8 mouse cellular contexts compared by ENCODE assay signal in genomic region chrX:12760501-12760900, GRCm38 (mm10). TPM values are rescaled to one million over a fixed set of nuclear protein-coding genes. Genes with fewer than 3 reads are reported as not detected.
A peak's percentile ranks its signal among the peaks of the same experiment; 100 is the strongest.
DNase-seq lines count a peak whose midpoint lies in the region; ATAC-seq and TF ChIP-seq lines count a peak whose summit lies in the region.

No protein-coding gene starts in this region.

- no peaks in the 10 kb centered on the region for H3K4me1 ChIP-seq in heart, embryonic 11.5 days (ENCODE audit: control insufficient read depth, insufficient read depth, low read length)
- H3K4me1 ChIP-seq in embryonic fibroblast, embryonic 13.5 days (ENCODE audit: control insufficient read depth, insufficient read depth, low read length), result no peaks in the 10 kb centered on the region
- H3K4me1 ChIP-seq in liver, embryonic 11.5 days (replicated peaks; ENCODE audit: control insufficient read depth, insufficient read depth, low read length), result no peaks in the 10 kb centered on the region

- H3K27me3 ChIP-seq in heart, embryonic 11.5 days (ENCODE audit: control insufficient read depth, insufficient read depth, low read length), result peaks cover 13% of the 10 kb centered on the region
- H3K27me3 ChIP-seq in C2C12 (ENCODE audit: control insufficient read depth, insufficient read depth, insufficient read length), result no peaks in the 10 kb centered on the region
- peaks cover 15% of the 10 kb centered on the region for H3K27me3 ChIP-seq in liver, embryonic 11.5 days (replicated peaks; ENCODE audit: control insufficient read depth, insufficient read depth, low read length)

- H3K27ac ChIP-seq in heart, embryonic 11.5 days (ENCODE audit: low read depth, low read length), result no peak overlapping the region; the same call in 1 of the 2 replicates
- H3K27ac ChIP-seq in embryonic fibroblast, embryonic 13.5 days (ENCODE audit: insufficient read depth, low read length), result no peak overlapping the region
- no peak overlapping the region for H3K27ac ChIP-seq in liver, embryonic 11.5 days (ENCODE audit: low read depth, low read length)

- H3K79me2 ChIP-seq in C2C12 (ENCODE audit: control insufficient read depth, insufficient read depth), result peaks cover 60% of the 10 kb centered on the region

- no peak for ATAC-seq in heart, embryonic 11.5 days (replicated peaks; ENCODE audit: insufficient number of reproducible peaks, low FRiP score, low TSS enrichment)
- no peak for ATAC-seq in liver, embryonic 11.5 days (replicated peaks; ENCODE audit: low FRiP score)

- H3ac ChIP-seq in C2C12 (ENCODE audit: control insufficient read depth, insufficient read length, low read depth), result no peak overlapping the region

- intact Hi-C loops in heart, postnatal 25 days (cut with DNase I), result loop anchor here (5.0 kb wide), 2 partner anchors 77 to 83 kb away; no protein-coding TSS in a partner anchor

- no peak for TF ChIP-seq CTCF in C2C12 (IDR thresholded peaks at IDR 0.05; ENCODE audit: control insufficient read depth, insufficient read depth, insufficient read length)
- no peak for TF ChIP-seq CTCF in embryonic fibroblast, embryonic 13.5 days (IDR thresholded peaks at IDR 0.05; ENCODE audit: borderline replicate concordance, insufficient read depth, low read length)

- no peak for DNase-seq in heart, postnatal 25 days (ENCODE audit: low spot score)
- no peak for DNase-seq in liver, embryonic 11.5 days (ENCODE audit: low spot score)
- no peak for DNase-seq in cerebellum, postnatal 10 days
- DNase-seq in cerebellum, adult 9-11 months, result no peak
- no peak for DNase-seq in Muller cell, postnatal 12 days (ENCODE audit: inconsistent ontology term)

- H3K4me3 ChIP-seq in heart, embryonic 11.5 days (ENCODE audit: low read depth, low read length), result peak overlapping the region; percentile 62
- peak overlapping the region; percentile 50 for H3K4me3 ChIP-seq in C2C12 (ENCODE audit: insufficient read depth, poor library complexity, severe bottlenecking)
- H3K4me3 ChIP-seq in embryonic fibroblast, embryonic 13.5 days (ENCODE audit: insufficient read depth, low read length), result peak overlapping the region; percentile 90
- H3K4me3 ChIP-seq in liver, embryonic 11.5 days (ENCODE audit: low read depth, low read length), result peak overlapping the region; percentile 76

- no peaks in the 10 kb centered on the region for H3K9me3 ChIP-seq in heart, embryonic 11.5 days (replicated peaks; ENCODE audit: control insufficient read depth, low read length)
- no peaks in the 10 kb centered on the region for H3K9me3 ChIP-seq in liver, embryonic 11.5 days (ENCODE audit: control insufficient read depth, low read length)

- H3K79me3 ChIP-seq in C2C12 (ENCODE audit: low read depth), result peaks cover 52% of the 10 kb centered on the region

- no peak for TF ChIP-seq POLR2A in embryonic fibroblast, embryonic 13.5 days (IDR thresholded peaks at IDR 0.05; ENCODE audit: low read depth, low read length)

- H3K36me3 ChIP-seq in heart, embryonic 11.5 days (ENCODE audit: control insufficient read depth, insufficient read depth, low read length), result no peaks in the 10 kb centered on the region
- H3K36me3 ChIP-seq in C2C12 (ENCODE audit: control insufficient read depth, insufficient read depth), result no peaks in the 10 kb centered on the region
- no peaks in the 10 kb centered on the region for H3K36me3 ChIP-seq in liver, embryonic 11.5 days (ENCODE audit: control insufficient read depth, insufficient read depth, low read length)

- 21% methylated on average over 8 of the region's 8 CpGs for WGBS in heart, embryonic 11.5 days (ENCODE audit: insufficient replicate concordance)
- 17% methylated on average over 8 of the region's 8 CpGs for WGBS in liver, embryonic 11.5 days

- peak overlapping the region; percentile 61; the same call in 1 of the 2 replicates for H3K9ac ChIP-seq in heart, embryonic 11.5 days (ENCODE audit: low read depth, low read length)
- peak overlapping the region; percentile 14; the same call in 1 of the 2 replicates for H3K9ac ChIP-seq in liver, embryonic 11.5 days (ENCODE audit: low read depth, low read length)

- H3K4me2 ChIP-seq in heart, embryonic 11.5 days, result peak overlapping the region; percentile 66
- H3K4me2 ChIP-seq in liver, embryonic 11.5 days, result peak overlapping the region; percentile 72

TF ChIP-seq in C2C12, 6 proteins besides CTCF, POLR2A, EP300 and RAD21:
- TF ChIP-seq MAX (IDR thresholded peaks at IDR 0.05) (no peak), MYOD1 (IDR thresholded peaks at IDR 0.05; ENCODE audit: control insufficient read depth, insufficient read length, low read depth) (no peak), USF1 (IDR thresholded peaks at IDR 0.05; ENCODE audit: low read depth) (no peak), MYOG (IDR thresholded peaks at IDR 0.05; ENCODE audit: control insufficient read depth, extremely low read depth, insufficient read length) (no peak), CEBPB (IDR thresholded peaks at IDR 0.05; ENCODE audit: low read depth) (no peak), FOSL1 (IDR thresholded peaks at IDR 0.05; ENCODE audit: insufficient read depth, low read length, poor library complexity, severe bottlenecking) (no peak)

RNA-seq across cellular contexts. Expression of gene Med14, which starts 1.4 kb away (rescaled TPM):
- polyA plus RNA-seq in heart, embryonic 11.5 days (2014; fragmentation: Nextera tagmentation; extraction: Ambion mirVana), result 31.0 and 35.1 TPM in 2 replicates
- 10 to 100 TPM; 25.9 to 29.0 TPM for total RNA-seq in heart, postnatal 25 days (2021)
- 10.9 TPM for polyA plus RNA-seq in C2C12 (2012; fragmentation: generic; extraction: Trizol)
- 47.5 and 51.3 TPM in 2 replicates for polyA plus RNA-seq in embryonic fibroblast, embryonic 13.5 days (2011; ENCODE audit: insufficient read length, low read depth, missing spikeins)
- 14.6 and 16.6 TPM in 2 replicates for polyA plus RNA-seq in liver, embryonic 11.5 days (2014; fragmentation: Nextera tagmentation; extraction: Ambion mirVana)
